Mouse (Mus musculus): Measurements from ENCODE around the gene Arpc3. TPM values are rescaled to one million over a fixed set of nuclear protein-coding genes. Genes with fewer than 3 reads are reported as not detected.
A peak's percentile ranks its signal among the peaks of the same experiment; 100 is the strongest.

Gene Arpc3
- polyA plus RNA-seq, 1 experiment from 2014 or later, result 158 TPM

- Histone ChIP-seq H3K36me3 (ENCODE audit: control insufficient read depth, insufficient read depth, low read length) (no peaks in the 10 kb centered on the region), H3K27ac (ENCODE audit: low read depth, low read length) (peak overlapping the region; percentile 95), H3K9me3 (ENCODE audit: control insufficient read depth, low read length) (no peaks in the 10 kb centered on the region), H3K9ac (ENCODE audit: low read depth, low read length) (peak overlapping the region; percentile 94), H3K4me1 (ENCODE audit: control insufficient read depth, insufficient read depth, low read depth, low read length) (peaks cover 12% of the 10 kb centered on the region), H3K4me2 (ENCODE audit: low read length) (peak overlapping the region; percentile 74), H3K27me3 (replicated peaks; ENCODE audit: control insufficient read depth, insufficient read depth, low read length) (no peaks in the 10 kb centered on the region), H3K4me3 (ENCODE audit: low read length) (peak overlapping the region; percentile 96)
- under 1% methylated on average over 72 of the region's 73 CpGs for WGBS
- ATAC-seq, result peak; percentile 95
Observed at GRCm38 (mm10) chr5:122422071-122422964, 30.6 kb downstream of the Arpc3 start.

- Histone ChIP-seq H3K4me3 (ENCODE audit: low read length) (peak overlapping the region; percentile 96), H3K4me2 (ENCODE audit: low read length) (peak overlapping the region; percentile 67), H3K9me3 (ENCODE audit: control insufficient read depth, low read length) (no peaks in the 10 kb centered on the region), H3K9ac (ENCODE audit: low read depth, low read length) (peak overlapping the region; percentile 94), H3K4me1 (ENCODE audit: control insufficient read depth, insufficient read depth, low read depth, low read length) (peaks cover 12% of the 10 kb centered on the region), H3K27ac (ENCODE audit: low read depth, low read length) (no peak overlapping the region), H3K27me3 (replicated peaks; ENCODE audit: control insufficient read depth, insufficient read depth, low read length) (no peaks in the 10 kb centered on the region), H3K36me3 (ENCODE audit: control insufficient read depth, insufficient read depth, low read length) (peaks cover 2% of the 10 kb centered on the region)
- ATAC-seq, result no peak
- 36% methylated on average over 13 of the region's 15 CpGs for WGBS
Observed at GRCm38 (mm10) chr5:122423083-122423482, 31.4 kb downstream of the Arpc3 start.

- Histone ChIP-seq H3K9me3 (ENCODE audit: control insufficient read depth, low read length) (no peaks in the 10 kb centered on the region), H3K4me3 (ENCODE audit: low read length) (no peak overlapping the region), H3K36me3 (ENCODE audit: control insufficient read depth, insufficient read depth, low read length) (peaks cover 12% of the 10 kb centered on the region), H3K9ac (ENCODE audit: low read depth, low read length) (no peak overlapping the region), H3K27me3 (replicated peaks; ENCODE audit: control insufficient read depth, insufficient read depth, low read length) (no peaks in the 10 kb centered on the region), H3K27ac (ENCODE audit: low read depth, low read length) (no peak overlapping the region), H3K4me1 (ENCODE audit: control insufficient read depth, insufficient read depth, low read depth, low read length) (peaks cover 12% of the 10 kb centered on the region), H3K4me2 (ENCODE audit: low read length) (no peak overlapping the region)
- ATAC-seq, result no peak
- WGBS, result 75% methylated on average over 2 of the region's 2 CpGs
Observed at GRCm38 (mm10) chr5:122425550-122425949, 33.9 kb downstream of the Arpc3 start.

- H3K9ac ChIP-seq (ENCODE audit: low read depth, low read length), result no peak overlapping the region
- H3K36me3 ChIP-seq (ENCODE audit: control insufficient read depth, insufficient read depth, low read length), result peaks cover 42% of the 10 kb centered on the region
- no peaks in the 10 kb centered on the region for H3K4me1 ChIP-seq (ENCODE audit: control insufficient read depth, insufficient read depth, low read depth, low read length)
- H3K4me2 ChIP-seq (ENCODE audit: low read length), result no peak overlapping the region
- H3K27me3 ChIP-seq (replicated peaks; ENCODE audit: control insufficient read depth, insufficient read depth, low read length), result no peaks in the 10 kb centered on the region
- ATAC-seq, result no peak
- no peaks in the 10 kb centered on the region for H3K9me3 ChIP-seq (ENCODE audit: control insufficient read depth, low read length)
- WGBS, result 95% methylated on average over 4 of the region's 4 CpGs
- no peak overlapping the region for H3K4me3 ChIP-seq (ENCODE audit: low read length)
- no peak overlapping the region for H3K27ac ChIP-seq (ENCODE audit: low read depth, low read length)
Observed at GRCm38 (mm10) chr5:122430036-122430775, 38.5 kb downstream of the Arpc3 start.

GRCm38 (mm10) chr5:122431221-122431620 is 39.5 kb downstream of the Arpc3 start:
- Histone ChIP-seq H3K27ac (ENCODE audit: low read depth, low read length) (no peak overlapping the region), H3K9me3 (ENCODE audit: control insufficient read depth, low read length) (no peaks in the 10 kb centered on the region), H3K27me3 (replicated peaks; ENCODE audit: control insufficient read depth, insufficient read depth, low read length) (no peaks in the 10 kb centered on the region), H3K9ac (ENCODE audit: low read depth, low read length) (no peak overlapping the region), H3K4me1 (ENCODE audit: control insufficient read depth, insufficient read depth, low read depth, low read length) (no peaks in the 10 kb centered on the region), H3K4me2 (ENCODE audit: low read length) (no peak overlapping the region), H3K36me3 (ENCODE audit: control insufficient read depth, insufficient read depth, low read length) (peaks cover 49% of the 10 kb centered on the region), H3K4me3 (ENCODE audit: low read length) (no peak overlapping the region)
- ATAC-seq, result no peak
- 95% methylated on average over 8 of the region's 8 CpGs for WGBS

GRCm38 (mm10) chr5:122434541-122434940 is 42.9 kb downstream of the Arpc3 start:
- Histone ChIP-seq H3K36me3 (ENCODE audit: control insufficient read depth, insufficient read depth, low read length) (peaks cover 68% of the 10 kb centered on the region), H3K9ac (ENCODE audit: low read depth, low read length) (no peak overlapping the region), H3K4me1 (ENCODE audit: control insufficient read depth, insufficient read depth, low read depth, low read length) (no peaks in the 10 kb centered on the region), H3K4me2 (ENCODE audit: low read length) (no peak overlapping the region), H3K9me3 (ENCODE audit: control insufficient read depth, low read length) (no peaks in the 10 kb centered on the region), H3K4me3 (ENCODE audit: low read length) (no peak overlapping the region), H3K27me3 (replicated peaks; ENCODE audit: control insufficient read depth, insufficient read depth, low read length) (no peaks in the 10 kb centered on the region), H3K27ac (ENCODE audit: low read depth, low read length) (no peak overlapping the region)
- ATAC-seq, result no peak
- 73% methylated on average over 4 of the region's 4 CpGs for WGBS

- Histone ChIP-seq H3K27me3 (replicated peaks; ENCODE audit: control insufficient read depth, insufficient read depth, low read length) (no peaks in the 10 kb centered on the region), H3K36me3 (ENCODE audit: control insufficient read depth, insufficient read depth, low read length) (peaks cover 68% of the 10 kb centered on the region), H3K9ac (ENCODE audit: low read depth, low read length) (no peak overlapping the region), H3K4me3 (ENCODE audit: low read length) (no peak overlapping the region), H3K9me3 (ENCODE audit: control insufficient read depth, low read length) (no peaks in the 10 kb centered on the region), H3K4me2 (ENCODE audit: low read length) (no peak overlapping the region), H3K4me1 (ENCODE audit: control insufficient read depth, insufficient read depth, low read depth, low read length) (no peaks in the 10 kb centered on the region), H3K27ac (ENCODE audit: low read depth, low read length) (no peak overlapping the region)
- WGBS, result 91% methylated on average over 19 of the region's 19 CpGs
- no peak for ATAC-seq
Observed at GRCm38 (mm10) chr5:122439400-122440094, 47.9 kb downstream of the Arpc3 start.

- peaks cover 66% of the 10 kb centered on the region for H3K36me3 ChIP-seq (ENCODE audit: control insufficient read depth, insufficient read depth, low read length)
- 94% methylated on average over 12 of the region's 12 CpGs for WGBS
- H3K9ac ChIP-seq (ENCODE audit: low read depth, low read length), result no peak overlapping the region
- no peak overlapping the region for H3K27ac ChIP-seq (ENCODE audit: low read depth, low read length)
- H3K9me3 ChIP-seq (ENCODE audit: control insufficient read depth, low read length), result no peaks in the 10 kb centered on the region
- no peaks in the 10 kb centered on the region for H3K27me3 ChIP-seq (replicated peaks; ENCODE audit: control insufficient read depth, insufficient read depth, low read length)
- H3K4me3 ChIP-seq (ENCODE audit: low read length), result no peak overlapping the region
- no peak for ATAC-seq
- H3K4me1 ChIP-seq (ENCODE audit: control insufficient read depth, insufficient read depth, low read depth, low read length), result no peaks in the 10 kb centered on the region
- no peak overlapping the region for H3K4me2 ChIP-seq (ENCODE audit: low read length)
Observed at GRCm38 (mm10) chr5:122440095-122440630, 48.5 kb downstream of the Arpc3 start.
